Mouse (Mus musculus): Measurements from ENCODE around the gene Actg1. TPM values are rescaled to one million over a fixed set of nuclear protein-coding genes. Genes with fewer than 3 reads are reported as not detected.

Gene Actg1
- total and polyA plus RNA-seq, 2 experiments = 68.0 to 158 TPM

DNA sequence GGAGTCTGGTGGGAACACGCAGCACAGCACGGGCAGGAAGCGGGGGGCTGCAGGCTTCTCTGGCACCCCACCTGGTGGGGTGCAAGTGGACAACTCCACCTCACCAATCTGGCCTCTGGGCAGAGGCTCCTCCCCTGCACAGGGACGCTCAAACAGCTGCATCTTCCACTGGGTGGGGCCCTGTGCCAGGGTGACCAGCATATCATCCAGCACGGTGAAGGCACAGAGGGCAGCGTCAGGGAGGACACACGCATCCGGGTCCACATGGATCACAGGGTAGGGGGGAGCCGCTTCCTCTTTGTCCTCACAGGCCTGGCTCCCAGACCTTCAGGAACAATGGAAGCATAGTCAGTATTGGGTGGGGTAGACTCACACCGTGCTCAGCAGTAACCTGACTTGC, 29.0 kb upstream of the Actg1 start:
- DNase-seq (ENCODE audit: extremely low read depth, low read depth, low spot score) = no peak
- Histone ChIP-seq H3K9ac (ENCODE audit: low read depth, low read length) (no peak overlapping the region), H3K36me3 (ENCODE audit: control insufficient read depth, insufficient read depth, low read length) (peaks cover 10% of the 10 kb centered on the region; the same call in 1 of the 2 replicates), H3K4me1 (ENCODE audit: control insufficient read depth, insufficient read depth, low read length) (peaks cover 7% of the 10 kb centered on the region), H3K4me3 (ENCODE audit: insufficient read depth, low read depth, low read length) (no peak overlapping the region), H3K27ac (replicated peaks; ENCODE audit: insufficient read depth, low read depth, low read length) (no peak overlapping the region), H3K79me2 (ENCODE audit: control insufficient read depth, insufficient read depth, low read length) (no peaks in the 10 kb centered on the region), H3K27me3 (ENCODE audit: control insufficient read depth, insufficient read depth, low read length) (no peaks in the 10 kb centered on the region)
- TF ChIP-seq POLR2A (IDR thresholded peaks at IDR 0.05; ENCODE audit: extremely low read depth, insufficient read depth, low read length) (no peak), CTCF (IDR thresholded peaks at IDR 0.05; ENCODE audit: low read depth, low read length) (no peak)
- WGBS = 66% methylated on average over 10 of the region's 10 CpGs

DNA sequence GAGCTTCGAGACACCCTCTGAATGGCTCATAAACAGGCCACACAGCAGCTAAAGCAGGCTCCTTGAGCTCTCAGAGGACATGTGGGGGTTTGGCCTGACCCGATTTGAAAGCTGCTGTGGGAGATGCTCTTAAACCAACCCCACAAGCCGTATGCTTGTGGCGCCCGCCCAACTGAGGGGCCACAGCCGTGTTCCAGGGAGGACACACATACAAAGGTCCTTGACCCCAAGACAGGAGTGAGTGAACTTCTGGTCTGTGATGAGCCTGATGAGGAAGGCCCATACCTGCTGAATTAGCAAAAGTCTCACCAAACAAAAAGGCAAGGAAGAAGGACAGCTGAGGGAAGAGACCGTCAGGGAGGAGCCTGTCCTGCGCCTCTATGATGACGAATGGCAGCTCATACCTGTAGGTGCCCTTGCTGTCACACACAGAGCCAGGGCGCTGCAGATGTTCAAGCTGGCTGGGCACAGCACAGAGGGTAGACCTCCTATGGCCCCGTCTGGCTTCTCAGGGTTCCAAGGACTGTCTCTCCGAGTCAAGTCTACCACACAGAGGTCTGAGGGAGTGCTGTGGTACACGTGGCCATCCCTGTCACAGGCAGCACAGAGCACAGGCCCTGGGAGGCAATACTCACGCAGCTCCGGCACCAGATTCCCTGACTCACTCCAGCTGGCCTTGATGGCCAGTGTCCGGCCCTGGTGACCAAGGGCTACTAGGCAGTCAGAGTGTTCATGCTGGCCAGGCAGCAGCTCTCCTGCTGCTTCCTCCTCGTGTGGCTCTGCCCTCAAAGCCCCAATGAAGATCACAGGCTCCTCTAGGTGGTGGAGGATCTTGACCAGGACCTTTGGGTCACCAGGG, 28.2 kb upstream of the Actg1 start:
- 92% methylated on average over 17 of the region's 17 CpGs for WGBS
- no peak overlapping the region for H3K9ac ChIP-seq (ENCODE audit: low read depth, low read length)
- no peaks in the 10 kb centered on the region for H3K27me3 ChIP-seq (ENCODE audit: control insufficient read depth, insufficient read depth, low read length)
- no peak overlapping the region for H3K4me3 ChIP-seq (ENCODE audit: insufficient read depth, low read depth, low read length)
- no peak for TF ChIP-seq POLR2A (IDR thresholded peaks at IDR 0.05; ENCODE audit: extremely low read depth, insufficient read depth, low read length)
- TF ChIP-seq CTCF (IDR thresholded peaks at IDR 0.05; ENCODE audit: low read depth, low read length) = no peak
- peaks cover 7% of the 10 kb centered on the region for H3K4me1 ChIP-seq (ENCODE audit: control insufficient read depth, insufficient read depth, low read length)
- no peak for DNase-seq (ENCODE audit: extremely low read depth, low read depth, low spot score)
- H3K36me3 ChIP-seq (ENCODE audit: control insufficient read depth, insufficient read depth, low read length) = peaks cover 4% of the 10 kb centered on the region; the same call in 1 of the 2 replicates
- H3K27ac ChIP-seq (replicated peaks; ENCODE audit: insufficient read depth, low read depth, low read length) = no peak overlapping the region
- H3K79me2 ChIP-seq (ENCODE audit: control insufficient read depth, insufficient read depth, low read length) = no peaks in the 10 kb centered on the region

DNA sequence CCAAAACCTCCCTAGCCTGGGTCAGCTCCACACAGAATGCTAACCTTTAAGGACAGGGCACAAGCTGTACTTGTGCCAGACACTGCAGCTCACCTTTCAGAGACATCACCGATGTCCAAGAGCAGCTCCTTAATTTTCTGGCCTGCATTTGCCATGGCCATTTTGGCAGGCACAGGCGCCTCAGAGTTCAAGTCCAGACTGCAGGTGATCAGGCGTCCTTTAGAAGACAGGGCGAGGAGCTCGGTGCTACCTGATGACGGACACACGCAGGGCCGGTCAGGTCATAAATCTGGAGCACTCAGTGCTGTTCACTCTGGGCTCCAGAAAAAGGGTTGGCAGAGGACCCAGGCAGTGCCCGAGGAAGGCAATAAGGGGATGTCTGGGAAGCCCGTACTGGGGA, 27.0 kb upstream of the Actg1 start:
- 95% methylated on average over 10 of the region's 10 CpGs for WGBS
- Histone ChIP-seq H3K9ac (ENCODE audit: low read depth, low read length) (no peak overlapping the region), H3K27ac (replicated peaks; ENCODE audit: insufficient read depth, low read depth, low read length) (no peak overlapping the region), H3K27me3 (ENCODE audit: control insufficient read depth, insufficient read depth, low read length) (no peaks in the 10 kb centered on the region), H3K79me2 (ENCODE audit: control insufficient read depth, insufficient read depth, low read length) (no peaks in the 10 kb centered on the region), H3K4me3 (ENCODE audit: insufficient read depth, low read depth, low read length) (no peak overlapping the region), H3K4me1 (ENCODE audit: control insufficient read depth, insufficient read depth, low read length) (peaks cover 7% of the 10 kb centered on the region), H3K36me3 (ENCODE audit: control insufficient read depth, insufficient read depth, low read length) (no peaks in the 10 kb centered on the region)
- no peak for DNase-seq (ENCODE audit: extremely low read depth, low read depth, low spot score)
- no peak for TF ChIP-seq CTCF (IDR thresholded peaks at IDR 0.05; ENCODE audit: low read depth, low read length)
- TF ChIP-seq POLR2A (IDR thresholded peaks at IDR 0.05; ENCODE audit: extremely low read depth, insufficient read depth, low read length) = no peak

DNA sequence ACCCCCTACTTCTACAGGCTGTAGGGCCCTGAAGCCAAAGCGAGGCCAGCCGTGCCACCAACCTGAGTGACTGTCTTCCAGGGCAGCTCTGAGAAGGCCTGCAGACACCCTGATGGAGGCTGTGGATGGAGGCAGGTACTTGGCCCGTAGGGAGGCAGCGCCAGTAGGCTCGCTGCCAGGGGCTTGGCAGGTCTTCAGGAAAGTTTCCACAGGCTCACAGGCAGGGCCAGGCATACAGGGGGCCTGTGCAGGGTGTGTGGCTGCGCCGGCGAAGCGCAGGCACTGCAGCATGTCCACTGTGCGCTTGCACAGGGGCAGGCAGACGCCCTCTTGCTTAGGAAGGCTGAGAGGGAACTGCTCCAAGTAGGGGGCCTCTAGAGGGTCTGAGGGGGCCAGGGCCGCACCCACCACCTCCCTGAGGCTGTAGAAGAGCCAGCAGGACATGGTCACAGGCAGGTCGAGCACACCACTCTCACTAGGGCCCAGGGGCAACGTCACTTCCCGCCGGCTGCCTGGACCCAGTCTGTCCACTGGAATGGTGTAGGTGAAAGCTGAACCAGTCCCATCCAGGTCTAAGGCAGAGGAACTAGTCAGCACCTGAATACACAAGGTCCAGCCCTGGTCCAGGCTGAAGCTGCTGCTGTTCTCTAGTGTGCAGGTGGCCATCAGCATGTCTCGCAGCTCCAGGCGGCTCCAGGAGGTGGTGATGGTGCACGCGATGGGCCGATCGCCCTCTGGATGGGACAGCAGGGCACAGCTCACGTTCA, 25.7 kb upstream of the Actg1 start:
- TF ChIP-seq CTCF (IDR thresholded peaks at IDR 0.05; ENCODE audit: low read depth, low read length) = no peak
- no peak for TF ChIP-seq POLR2A (IDR thresholded peaks at IDR 0.05; ENCODE audit: extremely low read depth, insufficient read depth, low read length)
- DNase-seq (ENCODE audit: extremely low read depth, low read depth, low spot score) = peak; percentile 50
- Histone ChIP-seq H3K27ac (replicated peaks; ENCODE audit: insufficient read depth, low read depth, low read length) (no peak overlapping the region), H3K4me1 (ENCODE audit: control insufficient read depth, insufficient read depth, low read length) (peaks cover 9% of the 10 kb centered on the region), H3K9ac (ENCODE audit: low read depth, low read length) (no peak overlapping the region), H3K79me2 (ENCODE audit: control insufficient read depth, insufficient read depth, low read length) (no peaks in the 10 kb centered on the region), H3K36me3 (ENCODE audit: control insufficient read depth, insufficient read depth, low read length) (no peaks in the 10 kb centered on the region), H3K27me3 (ENCODE audit: control insufficient read depth, insufficient read depth, low read length) (no peaks in the 10 kb centered on the region), H3K4me3 (ENCODE audit: insufficient read depth, low read depth, low read length) (no peak overlapping the region)
- WGBS = 74% methylated on average over 23 of the region's 23 CpGs

DNA sequence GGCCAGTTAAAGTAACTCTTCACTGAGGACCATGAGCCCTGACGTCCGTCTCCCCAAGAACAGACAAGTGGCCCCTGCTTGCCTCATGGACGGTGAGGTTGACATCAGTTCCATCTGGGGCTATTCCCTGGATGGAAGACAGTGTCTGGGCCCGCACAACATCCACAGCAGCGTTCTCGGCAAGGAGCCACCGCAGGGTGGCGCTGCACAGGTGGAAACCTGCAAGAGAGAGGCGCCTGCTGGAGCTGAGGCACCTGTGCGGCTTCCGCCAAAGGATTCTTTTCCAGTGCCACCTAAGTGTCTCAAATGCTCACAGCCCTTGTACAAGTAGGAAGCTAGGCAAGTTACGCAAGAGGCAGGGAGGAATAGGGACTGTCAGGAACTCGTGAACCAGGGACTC, 24.7 kb upstream of the Actg1 start:
- TF ChIP-seq POLR2A (IDR thresholded peaks at IDR 0.05; ENCODE audit: extremely low read depth, insufficient read depth, low read length) (no peak), CTCF (IDR thresholded peaks at IDR 0.05; ENCODE audit: low read depth, low read length) (peak; percentile 10; the same call in 1 of the 2 replicates)
- Histone ChIP-seq H3K27me3 (ENCODE audit: control insufficient read depth, insufficient read depth, low read length) (no peaks in the 10 kb centered on the region), H3K36me3 (ENCODE audit: control insufficient read depth, insufficient read depth, low read length) (no peaks in the 10 kb centered on the region), H3K4me3 (ENCODE audit: insufficient read depth, low read depth, low read length) (no peak overlapping the region), H3K79me2 (ENCODE audit: control insufficient read depth, insufficient read depth, low read length) (no peaks in the 10 kb centered on the region), H3K9ac (ENCODE audit: low read depth, low read length) (no peak overlapping the region), H3K4me1 (ENCODE audit: control insufficient read depth, insufficient read depth, low read length) (peaks cover 6% of the 10 kb centered on the region; the same call in 1 of the 2 replicates), H3K27ac (replicated peaks; ENCODE audit: insufficient read depth, low read depth, low read length) (no peak overlapping the region)
- WGBS = 84% methylated on average over 13 of the region's 13 CpGs
- no peak for DNase-seq (ENCODE audit: extremely low read depth, low read depth, low spot score)
